Mouse (Mus musculus) CH12.LX (cell line): ENCODE measurements around the gene Opcml.

ENCODE experiments used
- CTCF ChIP-seq, 2 experiments: IDR thresholded peaks in 1 of 2; conservative IDR thresholded peaks in 1 of 2; 2 replicates each; pipeline ENCODE4 v1.5.1; 2011 to 2012; ENCODE audit warnings: low read depth in 2 of 2, low read length in 2 of 2, improper control_type of control experiment in 1 of 2, inconsistent platforms in 1 of 2, mild to moderate bottlenecking in 1 of 2, moderate library complexity in 1 of 2
- E2F4 ChIP-seq: IDR thresholded peaks from 2 replicates; pipeline ENCODE4 v1.6.1; 2011; ENCODE audit warnings: low read depth, low read length, improper control_type of control experiment; ENCODE audit not compliant: insufficient replicate concordance
- MEF2A ChIP-seq: IDR thresholded peaks from 2 replicates; pipeline ENCODE4 v1.6.1; 2014; ENCODE audit warnings: low read depth, mild to moderate bottlenecking, inconsistent platforms, low read length, improper control_type of control experiment, borderline replicate concordance
- POLR2A ChIP-seq: IDR thresholded peaks from 2 replicates; pipeline ENCODE4 v1.6.1; 2011; ENCODE audit warnings: low read depth, mild to moderate bottlenecking, improper control_type of control experiment, low read length

DNA sequence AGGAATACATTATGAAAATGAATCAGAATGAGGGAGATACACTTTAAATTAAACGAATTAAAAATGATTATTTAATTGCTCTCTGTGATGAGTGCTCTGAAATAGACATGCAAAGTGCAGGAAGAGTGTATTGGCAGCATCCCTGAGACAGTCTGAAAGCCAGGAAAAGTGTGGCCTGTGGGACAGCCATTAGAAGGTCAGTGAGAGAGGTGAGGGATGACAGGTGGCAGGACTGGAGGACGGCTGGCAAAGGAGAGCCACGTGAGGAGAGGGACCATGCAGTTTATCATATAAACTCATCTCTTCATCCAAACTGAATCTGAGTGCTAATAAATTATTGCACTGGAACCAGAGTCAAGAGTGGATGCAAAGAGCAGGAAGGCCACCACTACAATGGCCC, 796.7 kb downstream of the Opcml start:
- TF ChIP-seq E2F4 (no peak), CTCF (conservative IDR thresholded peaks at IDR 0.05 in 1 of 2, IDR thresholded peaks at IDR 0.05 in 1 of 2; ENCODE audit: low read depth in 2 of 2, low read length in 2 of 2) (no peak), POLR2A (no peak), MEF2A (no peak)
